ENCODE assay signal across 11 mouse cellular contexts in genomic region chr2:21034651-21035050, GRCm38 (mm10).
A peak's percentile ranks its signal among the peaks of the same experiment; 100 is the strongest.
DNase-seq lines count a peak whose midpoint lies in the region; ATAC-seq and TF ChIP-seq lines count a peak whose summit lies in the region.
"Had no signal": no experiment of that assay in that cellular context is flagged by ENCODE, and none has a peak within 500 bp of the region (broad histone marks: within the 10 kb centered on the region; RNA-seq: fewer than 3 reads in every experiment).

No protein-coding gene starts in this region.

- WGBS in heart, embryonic 10.5 days: 30% methylated on average over 8 of the region's 8 CpGs
- WGBS in midbrain, embryonic 10.5 days: 43% methylated on average over 8 of the region's 8 CpGs
- WGBS in midbrain, embryonic 15.5 days: 55% methylated on average over 8 of the region's 8 CpGs
- 43% methylated on average over 8 of the region's 8 CpGs for WGBS in stomach, embryonic 16.5 days

- no peaks in the 10 kb centered on the region for H3K27me3 ChIP-seq in heart, embryonic 10.5 days (ENCODE audit: insufficient read depth, poor library complexity, severe bottlenecking)
- no peaks in the 10 kb centered on the region for H3K27me3 ChIP-seq in midbrain, embryonic 10.5 days (ENCODE audit: low read depth, poor library complexity, severe bottlenecking)
- no peaks in the 10 kb centered on the region for H3K27me3 ChIP-seq in midbrain, embryonic 15.5 days (replicated peaks)
- no peaks in the 10 kb centered on the region for H3K27me3 ChIP-seq in stomach, embryonic 16.5 days (ENCODE audit: control insufficient read depth, insufficient read depth, low read length)
- H3K27me3 ChIP-seq: midbrain, embryonic 12.5 days had no signal

- intact Hi-C loops in left cerebral cortex, adult 2 months (cut with DNase I): no loop called here

- H3K36me3 ChIP-seq in heart, embryonic 10.5 days: no peaks in the 10 kb centered on the region
- H3K36me3 ChIP-seq in midbrain, embryonic 10.5 days: no peaks in the 10 kb centered on the region
- H3K36me3 ChIP-seq in midbrain, embryonic 15.5 days (replicated peaks): no peaks in the 10 kb centered on the region
- no peaks in the 10 kb centered on the region for H3K36me3 ChIP-seq in stomach, embryonic 16.5 days (ENCODE audit: control insufficient read depth, insufficient read depth, low read length)
- H3K36me3 ChIP-seq: midbrain, embryonic 12.5 days had no signal

- TF ChIP-seq CTCF in left cerebral cortex, adult 2 months (IDR thresholded peaks at IDR 0.05): no peak

- peaks cover 20% of the 10 kb centered on the region for H3K4me1 ChIP-seq in heart, embryonic 10.5 days
- H3K4me1 ChIP-seq in midbrain, embryonic 10.5 days: peaks cover 16% of the 10 kb centered on the region
- H3K4me1 ChIP-seq in midbrain, embryonic 15.5 days: peaks cover 10% of the 10 kb centered on the region
- H3K4me1 ChIP-seq in stomach, embryonic 16.5 days (ENCODE audit: control insufficient read depth, insufficient read depth, low read length): peaks cover 11% of the 10 kb centered on the region

- H3K27ac ChIP-seq in heart, embryonic 10.5 days: peak overlapping the region; percentile 16; the same call in 1 of the 2 replicates
- peak overlapping the region; percentile 52 for H3K27ac ChIP-seq in midbrain, embryonic 10.5 days (replicated peaks)
- H3K27ac ChIP-seq in midbrain, embryonic 15.5 days: no peak overlapping the region
- H3K27ac ChIP-seq in left cerebral cortex, adult 2 months: peak overlapping the region; percentile 86
- H3K27ac ChIP-seq in stomach, embryonic 16.5 days (ENCODE audit: low read length): no peak overlapping the region
- H3K27ac ChIP-seq: midbrain, embryonic 12.5 days had no signal

- H3K9me3 ChIP-seq in heart, embryonic 10.5 days: no peaks in the 10 kb centered on the region
- 0 out of 2 replicates have a peak, but pooled peaks cover 4% of the 10 kb centered on the region for H3K9me3 ChIP-seq in midbrain, embryonic 10.5 days (replicated peaks)
- H3K9me3 ChIP-seq in midbrain, embryonic 15.5 days: no peaks in the 10 kb centered on the region
- no peaks in the 10 kb centered on the region for H3K9me3 ChIP-seq in stomach, embryonic 16.5 days (replicated peaks; ENCODE audit: control insufficient read depth, low read length)
- H3K9me3 ChIP-seq: midbrain, embryonic 12.5 days had no signal

- H3K4me2 ChIP-seq in midbrain, embryonic 15.5 days: no peak overlapping the region
- H3K4me2 ChIP-seq in stomach, embryonic 16.5 days (ENCODE audit: low read depth, low read length): peak overlapping the region; percentile 40
- H3K4me2 ChIP-seq: midbrain, embryonic 12.5 days had no signal

- H3K9ac ChIP-seq in midbrain, embryonic 15.5 days: no peak overlapping the region
- no peak overlapping the region for H3K9ac ChIP-seq in stomach, embryonic 16.5 days (ENCODE audit: low read length)
- H3K9ac ChIP-seq: midbrain, embryonic 12.5 days had no signal

- no peak for DNase-seq in heart, embryonic 10.5 days (ENCODE audit: low spot score)
- DNase-seq in heart, adult 8-10 months (ENCODE audit: low spot score): no peak
- DNase-seq in midbrain, embryonic 10.5 days (ENCODE audit: low spot score): no peak
- DNase-seq in left cerebral cortex, adult 2 months (ENCODE audit: extremely low spot score in 1 of 2, low spot score in 2 of 2): peak; percentile 46 to 69
- DNase-seq in retina, embryonic 14.5 days (ENCODE audit: low spot score): no peak
- DNase-seq: cerebellum, postnatal 25 days had no signal

- peak overlapping the region; percentile 31 for H3K4me3 ChIP-seq in heart, embryonic 10.5 days
- H3K4me3 ChIP-seq in midbrain, embryonic 10.5 days: no peak overlapping the region
- H3K4me3 ChIP-seq in midbrain, embryonic 15.5 days: no peak overlapping the region
- peak overlapping the region; percentile 29 for H3K4me3 ChIP-seq in left cerebral cortex, adult 2 months
- H3K4me3 ChIP-seq in stomach, embryonic 16.5 days (replicated peaks; ENCODE audit: low read length): no peak overlapping the region
- H3K4me3 ChIP-seq: midbrain, embryonic 12.5 days had no signal

- no peak for ATAC-seq in midbrain, embryonic 15.5 days (replicated peaks)
- ATAC-seq in stomach, embryonic 16.5 days (ENCODE audit: insufficient read depth, low FRiP score): no peak
- ATAC-seq in inflammation-experienced regulatory T-cells, adult 6 months: no peak
- ATAC-seq: CD4-positive, CD25-positive, alpha-beta regulatory T cell, adult 4 months had no signal

Comparison
In these comparisons a context has a peak if more than half of its experiments do, and no peak if none do; other contexts are left out.
1. H3K27ac ChIP-seq: peak in heart, embryonic 10.5 days (single experiment), midbrain, embryonic 10.5 days (single experiment) and left cerebral cortex, adult 2 months (single experiment); none in midbrain, embryonic 15.5 days (single experiment) and stomach, embryonic 16.5 days (single experiment).
2. DNase-seq: peak in left cerebral cortex, adult 2 months (2 of 2); none in heart, embryonic 10.5 days (single experiment), heart, adult 8-10 months (single experiment), midbrain, embryonic 10.5 days (single experiment) and retina, embryonic 14.5 days (single experiment).
3. H3K4me3 ChIP-seq: peak in heart, embryonic 10.5 days (single experiment) and left cerebral cortex, adult 2 months (single experiment); none in midbrain, embryonic 10.5 days (single experiment), midbrain, embryonic 15.5 days (single experiment) and stomach, embryonic 16.5 days (single experiment).